Mouse (Mus musculus): Measurements from ENCODE around the gene Slc25a45. TPM values are rescaled to one million over a fixed set of nuclear protein-coding genes. Genes with fewer than 3 reads are reported as not detected.

The Slc25a45 gene
- polyA plus RNA-seq, 1 experiment from 2014 or later: 3.4 TPM

DNA sequence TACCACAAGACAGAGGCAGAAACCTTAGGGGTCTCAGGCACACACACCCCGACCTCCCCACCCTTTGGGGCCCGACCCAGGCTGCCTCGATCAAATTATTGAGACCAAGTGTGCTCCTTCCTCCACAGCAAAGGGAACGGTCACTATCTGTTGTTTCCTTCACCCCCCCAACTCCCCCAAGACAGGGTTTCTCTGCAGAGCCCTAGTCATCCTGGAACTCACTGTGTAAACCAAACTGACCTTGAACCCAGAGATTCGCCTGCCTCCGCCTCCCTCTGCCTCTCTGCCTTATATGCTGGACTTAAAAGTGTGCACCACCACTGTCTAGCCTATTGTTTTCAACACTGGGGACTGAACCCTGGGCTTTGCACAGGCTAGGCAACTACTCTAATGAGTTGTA lies 5.9 kb upstream of the Slc25a45 start:
- H3K4me3 ChIP-seq (ENCODE audit: low read length): no peak overlapping the region
- no peaks in the 10 kb centered on the region for H3K9me3 ChIP-seq (ENCODE audit: control insufficient read depth, low read length)
- H3K4me1 ChIP-seq (ENCODE audit: control insufficient read depth, insufficient read depth, low read length): peaks cover 34% of the 10 kb centered on the region
- peak overlapping the region; percentile 56; the same call in 1 of the 2 replicates for H3K9ac ChIP-seq (ENCODE audit: low read depth, low read length)
- H3K4me2 ChIP-seq (ENCODE audit: low read depth, low read length): peak overlapping the region; percentile 31; the same call in 1 of the 2 replicates
- peak overlapping the region; percentile 54; the same call in 1 of the 2 replicates for H3K27ac ChIP-seq (ENCODE audit: low read length)
- WGBS: 38% methylated on average over 6 of the region's 6 CpGs
- H3K27me3 ChIP-seq (replicated peaks; ENCODE audit: control insufficient read depth, insufficient read depth, low read length): no peaks in the 10 kb centered on the region
- 0 out of 2 replicates have a peak, but pooled peaks cover 3% of the 10 kb centered on the region for H3K36me3 ChIP-seq (ENCODE audit: control insufficient read depth, insufficient read depth, low read length)
- no peak for ATAC-seq

DNA sequence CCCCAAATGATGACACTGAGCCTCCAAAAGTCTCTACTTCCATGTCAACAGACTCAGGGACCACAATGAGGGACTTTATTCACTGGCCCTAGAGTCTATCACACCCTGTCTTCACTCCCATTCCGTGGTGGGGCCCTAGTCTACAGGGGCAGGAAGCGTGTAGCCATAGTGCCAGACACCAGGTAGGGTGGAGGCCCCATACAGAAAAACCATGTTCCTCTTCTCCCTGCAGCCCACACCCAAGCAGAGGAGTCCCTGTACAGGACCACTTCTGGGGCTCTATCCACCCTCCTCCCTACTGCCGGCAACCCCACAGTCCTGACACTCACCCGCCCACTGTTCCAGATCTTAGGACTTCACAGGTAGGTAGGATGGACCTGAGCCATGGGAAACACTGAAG lies 5.1 kb upstream of the Slc25a45 start:
- H3K9me3 ChIP-seq (ENCODE audit: control insufficient read depth, low read length): no peaks in the 10 kb centered on the region
- no peak for ATAC-seq
- 86% methylated on average over 4 of the region's 4 CpGs for WGBS
- H3K36me3 ChIP-seq (ENCODE audit: control insufficient read depth, insufficient read depth, low read length): no peaks in the 10 kb centered on the region
- H3K4me1 ChIP-seq (ENCODE audit: control insufficient read depth, insufficient read depth, low read length): peaks cover 34% of the 10 kb centered on the region
- no peak overlapping the region for H3K4me3 ChIP-seq (ENCODE audit: low read length)
- H3K27me3 ChIP-seq (replicated peaks; ENCODE audit: control insufficient read depth, insufficient read depth, low read length): no peaks in the 10 kb centered on the region
- no peak overlapping the region for H3K9ac ChIP-seq (ENCODE audit: low read depth, low read length)
- H3K27ac ChIP-seq (ENCODE audit: low read length): no peak overlapping the region
- H3K4me2 ChIP-seq (ENCODE audit: low read depth, low read length): no peak overlapping the region

DNA sequence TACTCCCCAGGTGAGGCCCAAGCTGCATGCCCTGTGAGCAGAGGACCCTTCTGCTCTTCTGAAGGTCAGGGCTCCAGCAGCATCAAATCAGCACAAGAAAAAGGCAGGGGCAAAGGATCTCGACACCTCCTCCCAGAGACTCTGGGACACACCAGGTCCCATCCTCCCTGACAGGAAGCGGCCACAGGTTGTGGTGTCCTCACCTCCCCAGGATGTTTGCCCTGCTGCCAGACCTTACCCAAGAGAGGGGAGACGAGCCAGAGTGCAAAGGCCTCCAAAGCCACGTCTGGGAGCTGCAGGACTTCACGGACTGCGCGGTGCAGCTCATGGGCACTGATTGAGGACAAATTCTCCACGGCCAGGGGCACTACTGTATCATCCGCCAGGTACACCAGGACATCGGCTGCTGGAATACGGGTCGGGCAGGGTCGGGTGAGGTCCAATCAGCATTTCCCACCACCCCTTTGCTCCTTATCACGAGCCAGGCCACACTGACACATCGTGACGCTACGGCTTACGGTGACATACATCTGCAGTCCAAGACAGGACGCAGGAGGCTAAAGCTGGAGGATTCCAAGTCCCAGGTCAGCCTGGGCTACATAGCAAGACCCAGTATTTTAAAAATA lies 4.6 kb upstream of the Slc25a45 start:
- Histone ChIP-seq H3K27ac (ENCODE audit: low read length) (no peak overlapping the region), H3K9ac (ENCODE audit: low read depth, low read length) (no peak overlapping the region), H3K4me2 (ENCODE audit: low read depth, low read length) (no peak overlapping the region), H3K4me3 (ENCODE audit: low read length) (no peak overlapping the region), H3K4me1 (ENCODE audit: control insufficient read depth, insufficient read depth, low read length) (peaks cover 33% of the 10 kb centered on the region), H3K27me3 (replicated peaks; ENCODE audit: control insufficient read depth, insufficient read depth, low read length) (no peaks in the 10 kb centered on the region), H3K36me3 (ENCODE audit: control insufficient read depth, insufficient read depth, low read length) (no peaks in the 10 kb centered on the region), H3K9me3 (ENCODE audit: control insufficient read depth, low read length) (no peaks in the 10 kb centered on the region)
- ATAC-seq: no peak
- 80% methylated on average over 19 of the region's 19 CpGs for WGBS

DNA sequence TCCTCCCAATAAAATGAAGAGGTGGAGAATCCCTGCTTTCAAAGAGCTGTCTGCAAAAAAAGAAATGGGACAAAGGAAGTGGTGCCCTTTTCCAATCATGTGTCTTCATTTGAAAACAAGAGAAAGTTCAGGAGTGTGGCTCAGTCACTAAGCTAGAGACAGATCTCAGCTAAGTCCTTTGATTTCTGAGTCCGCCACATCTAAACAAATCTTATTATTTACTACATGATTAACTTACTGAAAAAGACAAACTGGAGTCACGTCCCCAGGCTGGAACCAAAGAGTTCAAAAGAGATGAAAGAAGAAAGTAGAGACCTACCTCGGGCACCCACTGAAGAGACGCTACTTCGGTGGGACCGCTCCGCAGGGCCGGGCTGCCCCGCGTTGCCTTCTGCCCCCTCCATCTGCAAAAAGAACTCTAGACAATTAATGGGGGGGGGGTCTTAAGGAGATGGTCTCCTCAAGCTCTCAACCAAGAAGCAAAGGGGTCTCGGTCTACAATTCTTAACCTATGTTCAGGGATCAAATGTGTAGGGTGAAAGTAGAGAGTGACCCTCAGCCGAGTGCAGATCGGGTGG lies 3.1 kb upstream of the Slc25a45 start:
- no peak for ATAC-seq
- H3K4me1 ChIP-seq (ENCODE audit: control insufficient read depth, insufficient read depth, low read length): peaks cover 38% of the 10 kb centered on the region
- WGBS: 7% methylated on average over 13 of the region's 13 CpGs
- peak overlapping the region; percentile 81 for H3K4me3 ChIP-seq (ENCODE audit: low read length)
- no peaks in the 10 kb centered on the region for H3K27me3 ChIP-seq (replicated peaks; ENCODE audit: control insufficient read depth, insufficient read depth, low read length)
- H3K27ac ChIP-seq (ENCODE audit: low read length): no peak overlapping the region
- no peaks in the 10 kb centered on the region for H3K9me3 ChIP-seq (ENCODE audit: control insufficient read depth, low read length)
- peak overlapping the region; percentile 91 for H3K4me2 ChIP-seq (ENCODE audit: low read depth, low read length)
- no peaks in the 10 kb centered on the region for H3K36me3 ChIP-seq (ENCODE audit: control insufficient read depth, insufficient read depth, low read length)
- H3K9ac ChIP-seq (ENCODE audit: low read depth, low read length): peak overlapping the region; percentile 90

DNA sequence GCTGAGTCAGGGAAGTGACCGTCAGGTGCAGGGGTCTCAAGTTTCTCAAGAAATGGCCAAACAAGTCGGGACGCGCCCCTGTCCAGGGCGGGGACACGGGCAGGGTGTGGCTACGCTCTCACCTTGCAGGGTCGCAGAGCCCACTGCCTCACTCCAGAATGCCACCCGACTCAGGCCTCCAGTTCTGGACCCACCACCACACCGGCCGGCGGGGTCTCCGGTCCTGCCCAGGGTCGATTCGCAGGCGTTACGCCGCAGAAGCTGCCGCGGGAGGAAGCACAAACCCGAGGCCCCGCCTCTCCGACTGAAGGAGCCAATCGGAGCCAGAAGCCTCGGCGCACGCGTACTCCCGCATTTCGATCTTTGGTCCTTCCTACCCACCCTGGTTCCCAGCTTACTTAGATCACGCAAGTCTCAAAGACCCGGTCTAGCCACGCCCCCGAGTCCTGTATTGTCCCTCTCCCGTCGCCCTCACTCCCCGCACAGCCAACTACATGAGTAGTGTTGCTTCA lies 2.6 kb upstream of the Slc25a45 start, which contains the start of gene Frmd8:
Gene Frmd8 (minus strand): TSS at position 306 of the 512 bp plus-strand sequence.
- H3K27ac ChIP-seq (ENCODE audit: low read length): peak within 1 kb of the TSS; percentile 55; the same call in 1 of the 2 replicates
- peaks cover 38% of the 10 kb centered on the region for H3K4me1 ChIP-seq (ENCODE audit: control insufficient read depth, insufficient read depth, low read length)
- H3K9ac ChIP-seq (ENCODE audit: low read depth, low read length): peak within 1 kb of the TSS; percentile 90
- WGBS: under 1% methylated on average over 37 of the region's 37 CpGs
- no peaks in the 10 kb centered on the region for H3K36me3 ChIP-seq (ENCODE audit: control insufficient read depth, insufficient read depth, low read length)
- peak within 1 kb of the TSS; percentile 81 for H3K4me3 ChIP-seq (ENCODE audit: low read length)
- no peaks in the 10 kb centered on the region for H3K9me3 ChIP-seq (ENCODE audit: control insufficient read depth, low read length)
- H3K4me2 ChIP-seq (ENCODE audit: low read depth, low read length): peak within 1 kb of the TSS; percentile 91
- ATAC-seq: peak; percentile 84
- no peaks in the 10 kb centered on the region for H3K27me3 ChIP-seq (replicated peaks; ENCODE audit: control insufficient read depth, insufficient read depth, low read length)

DNA sequence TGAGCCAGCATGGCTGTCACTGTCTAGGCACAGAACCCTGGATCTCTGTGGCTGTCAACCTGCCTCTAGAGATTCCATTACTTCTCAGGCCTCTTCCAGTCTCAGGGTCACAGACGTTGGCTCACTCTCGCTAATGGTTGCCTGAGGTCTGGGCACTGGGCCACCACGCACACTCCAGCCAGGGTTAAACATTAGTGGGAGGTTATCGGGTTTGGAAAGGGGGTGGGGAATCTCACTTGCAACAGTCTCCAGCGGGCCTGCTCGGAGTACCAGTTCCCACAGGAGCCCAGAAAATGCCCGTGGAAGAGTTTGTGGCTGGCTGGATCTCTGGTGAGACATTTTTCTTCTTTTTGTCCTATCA lies 734 bp downstream of the Slc25a45 start:
- Histone ChIP-seq H3K9me3 (ENCODE audit: control insufficient read depth, low read length) (no peaks in the 10 kb centered on the region), H3K4me3 (ENCODE audit: low read length) (0 out of 2 replicates have a peak overlapping the region, but pooled peaks have one; percentile 7), H3K4me2 (ENCODE audit: low read depth, low read length) (0 out of 2 replicates have a peak overlapping the region, but pooled peaks have one; percentile 14), H3K27me3 (replicated peaks; ENCODE audit: control insufficient read depth, insufficient read depth, low read length) (no peaks in the 10 kb centered on the region), H3K27ac (ENCODE audit: low read length) (peak overlapping the region; percentile 73; the same call in 1 of the 2 replicates), H3K4me1 (ENCODE audit: control insufficient read depth, insufficient read depth, low read length) (peaks cover 31% of the 10 kb centered on the region), H3K9ac (ENCODE audit: low read depth, low read length) (peak overlapping the region; percentile 49), H3K36me3 (ENCODE audit: control insufficient read depth, insufficient read depth, low read length) (no peaks in the 10 kb centered on the region)
- ATAC-seq: peak; percentile 11
- WGBS: 58% methylated on average over 7 of the region's 7 CpGs

DNA sequence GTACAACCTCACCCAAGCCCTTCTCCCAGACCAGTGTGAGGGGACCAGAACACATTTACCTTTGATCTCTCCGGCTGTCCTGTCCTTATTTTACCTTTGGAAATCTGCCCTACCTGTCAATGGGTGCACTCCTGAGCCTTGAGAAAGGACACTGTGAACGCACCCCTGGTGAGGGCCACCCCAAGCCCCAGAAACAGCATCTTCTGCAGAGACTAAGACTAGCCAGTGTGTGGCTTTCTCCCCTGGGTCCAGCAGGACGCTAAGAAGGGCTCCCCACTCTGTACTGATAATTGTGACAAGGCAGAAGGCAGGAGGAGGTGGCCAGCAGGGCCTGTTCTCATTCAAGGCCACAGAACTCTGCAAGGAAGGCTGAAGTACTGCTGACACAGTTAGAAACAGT lies 1.3 kb downstream of the Slc25a45 start:
- Histone ChIP-seq H3K4me2 (ENCODE audit: low read depth, low read length) (no peak overlapping the region), H3K36me3 (ENCODE audit: control insufficient read depth, insufficient read depth, low read length) (no peaks in the 10 kb centered on the region), H3K27me3 (replicated peaks; ENCODE audit: control insufficient read depth, insufficient read depth, low read length) (no peaks in the 10 kb centered on the region), H3K4me3 (ENCODE audit: low read length) (no peak overlapping the region), H3K9ac (ENCODE audit: low read depth, low read length) (peak overlapping the region; percentile 49), H3K9me3 (ENCODE audit: control insufficient read depth, low read length) (no peaks in the 10 kb centered on the region), H3K4me1 (ENCODE audit: control insufficient read depth, insufficient read depth, low read length) (peaks cover 29% of the 10 kb centered on the region), H3K27ac (ENCODE audit: low read length) (0 out of 2 replicates have a peak overlapping the region, but pooled peaks have one; percentile 73)
- no peak for ATAC-seq
- WGBS: 77% methylated on average over 3 of the region's 3 CpGs

DNA sequence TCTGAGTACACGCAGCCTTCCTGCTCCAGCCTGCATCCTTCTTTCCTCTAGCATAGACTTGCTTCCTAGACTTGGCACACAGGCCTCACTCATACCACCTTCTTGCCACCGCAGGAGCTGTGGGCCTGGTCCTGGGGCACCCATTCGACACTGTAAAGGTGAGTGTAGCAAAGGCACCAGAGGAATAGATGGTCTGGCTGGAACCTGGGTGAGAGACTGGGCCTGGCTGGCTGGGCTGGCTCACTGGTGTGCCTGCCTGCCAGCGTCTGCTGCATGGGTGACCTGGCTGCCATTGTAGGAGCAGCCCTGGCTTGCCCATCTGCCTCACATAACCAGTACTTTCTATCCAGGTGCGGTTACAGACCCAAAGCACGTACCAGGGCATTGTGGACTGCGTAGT lies 2.1 kb downstream of the Slc25a45 start:
- Histone ChIP-seq H3K4me3 (ENCODE audit: low read length) (no peak overlapping the region), H3K9ac (ENCODE audit: low read depth, low read length) (no peak overlapping the region), H3K27me3 (replicated peaks; ENCODE audit: control insufficient read depth, insufficient read depth, low read length) (no peaks in the 10 kb centered on the region), H3K27ac (ENCODE audit: low read length) (no peak overlapping the region), H3K36me3 (ENCODE audit: control insufficient read depth, insufficient read depth, low read length) (no peaks in the 10 kb centered on the region), H3K4me2 (ENCODE audit: low read depth, low read length) (no peak overlapping the region), H3K9me3 (ENCODE audit: control insufficient read depth, low read length) (no peaks in the 10 kb centered on the region), H3K4me1 (ENCODE audit: control insufficient read depth, insufficient read depth, low read length) (peaks cover 25% of the 10 kb centered on the region)
- WGBS: 91% methylated on average over 7 of the region's 7 CpGs
- no peak for ATAC-seq

DNA sequence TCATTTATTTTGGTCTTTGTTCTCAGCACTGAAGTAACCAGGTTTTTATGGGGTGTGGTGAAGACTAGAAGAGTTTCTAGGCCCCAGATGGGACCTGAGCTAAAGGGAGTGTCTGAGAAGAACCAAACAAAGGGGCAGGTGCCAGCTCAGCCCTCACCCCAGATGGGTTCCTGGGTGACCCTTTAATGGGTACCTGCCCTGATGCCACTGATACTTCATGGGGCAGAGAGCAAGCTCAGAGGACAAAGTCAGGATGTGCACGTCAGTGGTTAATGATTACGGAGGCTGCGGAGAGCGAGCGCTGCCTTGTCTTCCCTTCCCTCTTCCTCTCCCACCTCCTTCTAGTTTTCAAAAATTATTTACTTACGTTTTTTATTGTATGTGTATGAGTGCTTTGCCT lies 3.5 kb downstream of the Slc25a45 start:
- Histone ChIP-seq H3K27me3 (replicated peaks; ENCODE audit: control insufficient read depth, insufficient read depth, low read length) (no peaks in the 10 kb centered on the region), H3K9me3 (ENCODE audit: control insufficient read depth, low read length) (no peaks in the 10 kb centered on the region), H3K4me3 (ENCODE audit: low read length) (no peak overlapping the region), H3K4me1 (ENCODE audit: control insufficient read depth, insufficient read depth, low read length) (peaks cover 19% of the 10 kb centered on the region), H3K27ac (ENCODE audit: low read length) (peak overlapping the region; percentile 30), H3K9ac (ENCODE audit: low read depth, low read length) (no peak overlapping the region), H3K36me3 (ENCODE audit: control insufficient read depth, insufficient read depth, low read length) (no peaks in the 10 kb centered on the region), H3K4me2 (ENCODE audit: low read depth, low read length) (no peak overlapping the region)
- peak; percentile 55 for ATAC-seq
- 81% methylated on average over 6 of the region's 6 CpGs for WGBS
